Mouse (Mus musculus): ENCODE results near the gene Tmeff2.

- TF ChIP-seq GATA1 (IDR thresholded peaks at IDR 0.05; ENCODE audit: low read length), result no peak
- TF ChIP-seq TAL1 (IDR thresholded peaks at IDR 0.05; ENCODE audit: low read length), result no peak
Measured at GRCm38 (mm10) chr1:50962649-50963000, 62.2 kb downstream of the Tmeff2 start.

Measured in erythroblast, embryonic 14.5 days (primary cell).